Mouse (Mus musculus) splenic B cell, adult 2 months (primary cell): ENCODE results near the gene Usp6nl.
A peak's percentile ranks its signal among the peaks of the same experiment; 100 is the strongest.

Experiments used
- DNase-seq: peaks from one replicate; pipeline ENCODE4 v3.0.0-alpha.2; 2011; ENCODE audit warnings: low read depth, low spot score
- H3K27me3 ChIP-seq: 2 replicates; pipeline ENCODE4 v1.6.1; 2012; ENCODE audit warnings: mild to moderate bottlenecking, low read length, moderate library complexity, mixed read lengths; ENCODE audit not compliant: control insufficient read depth, poor library complexity, insufficient read depth, severe bottlenecking
- H3K36me3 ChIP-seq: 2 replicates; pipeline ENCODE4 v1.6.1; 2012; ENCODE audit warnings: mild to moderate bottlenecking, low read length, moderate library complexity, mixed read lengths; ENCODE audit not compliant: control insufficient read depth, poor library complexity, insufficient read depth, severe bottlenecking

The Usp6nl gene

DNA sequence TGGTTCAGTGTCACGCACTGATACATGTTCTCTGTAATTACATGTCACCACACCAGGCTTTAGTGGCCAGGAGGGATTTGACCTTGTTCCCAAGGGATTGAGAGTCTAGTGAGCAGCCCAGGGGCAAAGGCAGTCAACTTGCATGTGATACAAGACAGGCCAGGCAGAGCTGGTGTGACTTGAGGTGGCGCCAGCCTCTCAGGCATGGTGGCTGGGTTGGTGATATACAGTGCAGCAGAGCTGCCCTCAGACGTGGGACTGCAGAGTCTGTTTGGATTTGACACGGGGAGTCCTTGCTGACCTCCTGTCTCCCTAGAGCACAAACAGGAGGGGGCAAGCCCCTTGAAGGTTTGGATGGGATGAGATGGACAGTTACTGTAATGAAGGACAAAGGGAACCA, 123.4 kb downstream of the Usp6nl start:
- DNase-seq = no peak
- H3K36me3 ChIP-seq = peaks cover 3% of the 10 kb centered on the region; the same call in 1 of the 2 replicates
- no peaks in the 10 kb centered on the region for H3K27me3 ChIP-seq

DNA sequence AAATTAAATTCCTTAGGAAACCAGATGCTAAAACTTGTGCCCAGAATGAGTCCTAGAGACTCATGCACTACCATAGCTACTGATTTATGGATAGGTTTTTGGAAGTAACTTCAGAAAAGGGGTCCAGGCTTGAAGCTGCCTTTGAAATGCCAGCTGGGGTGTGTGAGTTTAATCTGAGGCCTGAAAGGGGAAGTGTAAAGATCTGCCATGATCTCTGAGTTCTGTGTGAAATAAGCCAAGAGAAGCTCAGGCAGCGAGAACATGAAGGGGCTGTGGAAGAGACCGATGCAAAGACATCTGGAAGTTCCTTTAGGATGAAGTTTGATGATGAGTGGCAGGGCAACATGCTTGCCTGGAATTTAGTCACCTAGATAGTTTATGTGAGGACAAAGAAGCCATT, 126.4 kb downstream of the Usp6nl start:
- no peaks in the 10 kb centered on the region for H3K36me3 ChIP-seq
- no peaks in the 10 kb centered on the region for H3K27me3 ChIP-seq
- DNase-seq = no peak

DNA sequence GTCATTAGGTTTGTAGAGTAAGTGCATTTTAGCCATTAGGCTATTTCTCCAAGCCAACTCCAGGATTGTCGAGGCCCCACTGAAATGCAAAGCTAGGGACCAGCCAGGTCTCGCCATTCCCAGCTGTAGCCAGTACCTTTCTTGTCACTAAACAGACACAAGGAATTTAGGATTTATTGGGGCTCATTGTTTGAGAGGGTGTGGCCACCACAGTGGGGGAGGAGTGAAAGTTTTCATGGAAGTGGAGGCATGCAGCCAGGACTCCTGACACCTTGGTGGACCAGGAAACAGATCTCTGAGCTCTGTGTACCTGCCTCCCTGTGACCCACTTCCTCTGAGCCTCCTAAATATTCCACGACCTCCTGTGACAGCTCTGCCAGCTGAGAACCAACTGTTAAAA, 127.2 kb downstream of the Usp6nl start:
- no peaks in the 10 kb centered on the region for H3K36me3 ChIP-seq
- H3K27me3 ChIP-seq = no peaks in the 10 kb centered on the region
- no peak for DNase-seq

DNA sequence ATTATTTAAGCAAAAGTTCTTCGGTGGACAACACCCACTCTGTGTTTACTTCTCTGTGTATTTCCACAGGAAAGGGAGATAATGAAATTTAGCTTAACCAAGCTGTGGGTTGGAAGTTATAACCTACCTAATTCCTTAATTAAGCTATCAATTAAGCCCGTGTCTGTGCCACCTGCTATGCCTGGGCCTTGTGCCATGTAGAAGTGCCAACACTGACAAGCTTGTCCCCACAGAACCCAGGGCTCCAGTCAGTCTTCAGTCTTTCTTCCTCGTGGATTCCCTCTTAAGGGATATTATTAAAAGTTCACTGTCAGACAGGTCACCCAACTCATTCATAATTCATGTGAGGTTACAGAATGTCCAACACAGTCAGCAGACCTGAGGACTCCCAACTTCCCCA, 128.1 kb downstream of the Usp6nl start:
- DNase-seq = no peak
- H3K36me3 ChIP-seq = no peaks in the 10 kb centered on the region
- H3K27me3 ChIP-seq = no peaks in the 10 kb centered on the region

DNA sequence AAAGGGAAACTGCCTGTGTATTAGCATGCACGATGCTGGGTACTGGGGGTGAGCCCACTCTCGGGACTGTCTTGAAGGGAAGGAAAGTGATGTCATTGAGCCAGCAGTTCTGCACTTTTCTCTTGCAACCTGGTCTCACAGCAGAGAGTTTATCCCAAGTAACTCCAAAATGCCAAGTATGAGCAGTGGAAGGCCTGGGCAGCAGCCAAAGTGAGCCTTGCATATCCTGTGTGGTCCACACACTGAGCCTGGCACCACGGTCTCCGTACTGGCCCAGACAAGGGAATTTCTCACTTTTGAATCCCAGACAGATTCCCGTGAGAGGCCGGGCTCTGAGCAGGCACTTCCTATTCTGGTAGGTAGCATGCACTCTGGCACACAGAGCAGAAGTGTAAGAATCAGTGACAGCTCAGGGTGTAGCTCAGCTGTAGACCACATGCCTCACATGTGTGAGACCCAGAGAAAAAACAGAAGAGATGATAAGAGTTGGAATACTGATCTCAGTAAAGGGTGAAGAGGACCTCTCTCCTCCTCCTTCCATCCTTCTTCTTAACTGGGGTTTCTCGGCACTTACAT, 132.6 kb downstream of the Usp6nl start:
- H3K36me3 ChIP-seq = no peaks in the 10 kb centered on the region
- no peak for DNase-seq
- H3K27me3 ChIP-seq = no peaks in the 10 kb centered on the region

DNA sequence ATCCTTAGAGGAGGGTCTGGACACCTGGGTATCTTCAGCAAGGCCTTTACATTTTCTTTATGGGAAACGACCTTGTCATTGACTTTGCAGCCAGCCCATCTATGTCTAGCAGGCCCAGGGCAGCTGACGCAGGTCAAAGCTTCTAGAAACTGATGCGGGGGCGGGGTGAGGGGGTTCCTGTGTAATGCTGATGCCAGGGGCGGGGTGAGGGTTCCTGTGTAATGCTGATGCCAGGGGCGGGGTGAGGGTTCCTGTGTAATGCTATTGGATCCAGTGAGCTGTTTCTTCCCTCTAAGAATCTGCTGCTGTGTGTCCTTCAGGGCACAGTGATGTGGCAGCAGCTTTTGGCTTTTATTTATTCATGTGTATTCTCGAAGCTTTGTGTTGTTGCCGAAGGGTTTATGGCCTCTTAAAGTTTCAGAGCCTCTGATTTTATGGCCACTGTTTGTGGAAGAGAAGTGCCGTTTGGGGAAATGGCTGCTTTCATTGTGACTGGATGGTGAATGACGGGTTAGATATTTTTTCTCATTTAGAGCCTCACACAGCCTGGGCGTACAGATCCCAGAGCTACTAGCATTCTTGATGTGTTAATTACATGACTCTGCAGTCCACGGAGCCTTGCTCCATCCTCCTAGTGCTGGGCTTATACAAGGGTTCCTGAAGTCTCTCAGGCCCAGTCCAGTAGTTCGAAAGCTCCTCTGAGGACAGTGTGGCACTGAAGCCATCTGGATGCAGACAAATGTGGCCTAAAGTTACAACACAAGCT, 137.0 kb downstream of the Usp6nl start:
- Histone ChIP-seq H3K36me3 (no peaks in the 10 kb centered on the region), H3K27me3 (no peaks in the 10 kb centered on the region)
- DNase-seq = no peak

DNA sequence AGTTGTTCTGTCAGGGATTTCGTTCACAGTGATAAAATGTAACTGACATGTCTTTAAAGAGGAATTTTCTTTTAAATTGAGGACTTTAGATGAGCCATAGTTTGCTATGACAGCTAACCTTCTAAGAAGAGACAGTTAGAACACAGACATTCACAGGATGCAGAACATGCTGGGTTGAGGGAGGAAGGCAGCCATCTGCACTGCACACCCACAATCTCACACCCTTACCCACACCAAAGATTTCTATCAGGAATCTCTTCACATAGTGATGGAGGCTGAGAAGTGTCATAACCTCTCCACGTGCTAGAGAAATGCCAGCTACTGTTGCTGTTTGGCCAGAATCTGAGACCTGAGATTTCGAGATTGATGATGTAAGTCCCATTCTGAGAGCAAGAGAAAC, 139.8 kb downstream of the Usp6nl start:
- no peak for DNase-seq
- Histone ChIP-seq H3K27me3 (no peaks in the 10 kb centered on the region), H3K36me3 (no peaks in the 10 kb centered on the region)

DNA sequence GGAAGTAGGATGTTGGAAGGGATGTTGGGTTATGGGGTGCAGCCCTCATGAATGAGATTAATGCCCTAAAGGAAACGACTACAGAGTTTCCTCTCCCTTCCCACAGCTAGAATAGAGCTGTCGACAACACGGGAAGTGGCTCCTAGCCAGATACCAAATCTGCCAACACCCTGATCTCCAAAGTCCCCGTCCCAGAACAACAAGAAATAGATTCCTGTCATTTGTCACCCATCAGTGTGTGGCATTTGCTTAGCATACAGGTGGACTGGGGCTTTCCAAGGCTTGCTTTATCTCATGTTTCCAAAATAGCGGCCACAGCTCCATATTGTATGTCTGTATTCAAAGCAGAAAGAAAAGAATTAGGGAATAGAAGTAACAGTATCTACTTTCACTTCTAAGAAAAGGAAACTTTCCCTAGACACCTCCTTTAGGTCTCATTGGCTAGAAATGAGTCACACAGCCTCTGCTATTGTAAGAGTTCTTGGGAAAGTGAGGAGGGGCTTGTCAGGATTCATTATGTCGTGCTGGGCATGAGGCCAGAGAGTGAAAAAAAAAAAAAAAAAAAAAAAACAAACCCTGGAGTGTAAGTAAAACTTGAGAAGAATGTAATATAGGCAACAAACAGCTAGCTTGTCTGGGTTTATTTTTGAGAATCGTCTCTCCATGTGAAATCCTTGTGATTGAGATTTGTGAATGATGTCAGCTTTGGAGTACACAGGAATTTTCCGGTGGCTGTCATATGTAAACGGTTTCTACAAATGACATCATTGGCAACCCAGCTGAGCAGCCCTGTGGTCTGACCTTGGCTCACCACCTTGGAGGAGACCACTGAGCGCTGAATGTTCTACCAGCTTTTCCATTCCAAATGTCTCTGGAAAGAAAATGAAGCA, 141.6 kb downstream of the Usp6nl start:
- Histone ChIP-seq H3K36me3 (no peaks in the 10 kb centered on the region), H3K27me3 (no peaks in the 10 kb centered on the region)
- DNase-seq = no peak

DNA sequence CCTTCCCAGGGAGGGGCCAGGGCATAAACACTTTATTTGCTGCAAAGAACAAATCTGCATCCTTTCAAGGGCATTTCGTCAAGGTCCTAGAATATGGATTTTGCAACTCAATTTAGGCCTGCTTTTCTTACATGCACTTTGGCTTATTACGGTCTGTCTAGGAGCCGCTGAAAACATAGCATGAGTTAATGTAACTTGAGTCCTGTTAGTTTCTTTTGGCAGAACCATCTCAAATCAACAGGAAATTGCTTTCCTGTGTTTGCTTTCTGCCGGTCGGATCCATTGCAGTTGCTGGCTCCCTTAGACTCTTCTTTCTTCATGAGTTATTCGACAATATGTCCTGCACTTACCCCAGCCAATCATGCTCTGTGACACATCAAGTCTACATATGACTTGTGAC, 143.9 kb downstream of the Usp6nl start:
- Histone ChIP-seq H3K36me3 (no peaks in the 10 kb centered on the region), H3K27me3 (no peaks in the 10 kb centered on the region)
- DNase-seq = no peak

DNA sequence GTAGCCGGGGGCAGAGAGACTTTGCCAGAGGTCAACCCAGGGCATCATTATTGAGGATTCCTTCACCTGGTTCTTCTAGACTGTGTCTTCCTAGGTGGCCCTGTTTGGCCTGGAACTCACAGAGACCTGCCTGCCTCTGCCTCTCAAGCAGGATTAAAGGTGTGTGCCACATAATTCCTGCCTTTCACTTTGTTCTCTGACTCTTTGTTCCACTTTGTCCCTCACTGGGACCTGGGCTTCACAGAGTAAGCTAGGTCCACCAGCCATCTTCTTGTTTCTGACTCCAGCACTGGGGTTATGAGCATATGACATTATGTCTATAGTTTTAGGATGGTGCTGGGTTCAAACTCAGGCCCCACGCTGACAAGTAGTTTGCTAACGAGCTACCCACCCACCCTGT, 144.9 kb downstream of the Usp6nl start:
- Histone ChIP-seq H3K36me3 (no peaks in the 10 kb centered on the region), H3K27me3 (no peaks in the 10 kb centered on the region)
- no peak for DNase-seq

DNA sequence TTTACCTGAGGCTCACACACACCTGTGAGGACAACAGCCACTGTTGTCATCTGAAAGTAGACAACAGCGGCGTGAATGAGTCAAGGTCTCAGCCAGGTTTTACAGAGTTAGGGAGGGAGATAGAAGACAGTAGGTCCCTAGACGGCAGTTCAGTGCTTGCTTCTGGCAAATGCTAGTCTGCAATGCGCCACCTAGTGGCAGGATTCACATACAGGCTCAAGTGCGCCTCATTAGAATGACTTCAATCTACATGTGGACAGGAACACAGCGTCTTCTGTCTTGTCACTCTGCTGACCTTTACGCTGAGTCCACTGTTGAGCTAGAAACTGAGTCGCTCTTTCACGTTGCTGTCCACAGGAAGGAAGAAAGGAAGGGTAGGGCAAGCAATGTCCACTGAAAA, 146.7 kb downstream of the Usp6nl start:
- DNase-seq = peak; percentile 89
- no peaks in the 10 kb centered on the region for H3K27me3 ChIP-seq
- H3K36me3 ChIP-seq = no peaks in the 10 kb centered on the region

DNA sequence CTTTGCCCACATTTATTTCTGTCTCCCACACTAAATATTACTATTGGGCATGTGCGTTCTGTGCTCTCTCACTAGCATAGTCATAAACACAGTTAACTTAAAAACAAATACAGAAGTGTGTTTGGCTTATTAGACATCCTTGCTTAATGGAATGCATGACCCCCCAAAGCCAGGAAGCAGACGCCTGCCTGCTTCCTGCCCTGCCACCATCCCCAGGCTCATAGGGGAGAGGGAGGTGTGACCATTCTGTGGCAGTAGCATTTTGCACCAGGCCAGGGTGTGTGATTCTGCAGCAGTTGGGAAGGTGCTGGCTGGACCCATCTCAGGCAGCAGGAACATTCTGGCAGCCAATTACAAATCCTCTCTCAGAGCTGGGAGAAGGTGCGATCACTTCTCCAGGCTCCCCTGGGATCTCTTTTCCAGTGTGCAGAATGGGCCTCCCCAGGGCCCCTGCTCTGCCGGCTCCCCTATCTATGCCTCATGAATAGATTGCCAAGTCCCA, 148.7 kb downstream of the Usp6nl start:
- Histone ChIP-seq H3K36me3 (no peaks in the 10 kb centered on the region), H3K27me3 (no peaks in the 10 kb centered on the region)
- no peak for DNase-seq

DNA sequence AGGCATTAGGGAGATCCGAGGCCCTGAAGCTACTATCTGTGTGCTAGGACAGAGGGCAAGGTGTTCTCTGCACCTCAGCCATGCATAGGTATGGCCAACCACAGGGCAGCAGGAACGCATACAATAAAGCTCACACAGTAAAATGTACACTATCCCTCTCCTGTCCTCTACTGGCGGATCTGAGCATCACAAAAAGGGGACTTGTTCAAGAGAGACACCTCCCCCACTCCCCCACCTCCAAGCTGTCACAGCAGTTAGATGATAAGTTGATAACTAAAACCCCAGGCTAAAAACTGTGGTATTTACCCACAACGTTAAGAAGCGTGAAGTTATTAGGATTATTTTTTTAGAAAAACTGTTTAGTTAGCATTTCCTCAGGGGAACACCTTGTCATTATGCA, 151.4 kb downstream of the Usp6nl start:
- DNase-seq = no peak
- H3K27me3 ChIP-seq = no peaks in the 10 kb centered on the region
- no peaks in the 10 kb centered on the region for H3K36me3 ChIP-seq

DNA sequence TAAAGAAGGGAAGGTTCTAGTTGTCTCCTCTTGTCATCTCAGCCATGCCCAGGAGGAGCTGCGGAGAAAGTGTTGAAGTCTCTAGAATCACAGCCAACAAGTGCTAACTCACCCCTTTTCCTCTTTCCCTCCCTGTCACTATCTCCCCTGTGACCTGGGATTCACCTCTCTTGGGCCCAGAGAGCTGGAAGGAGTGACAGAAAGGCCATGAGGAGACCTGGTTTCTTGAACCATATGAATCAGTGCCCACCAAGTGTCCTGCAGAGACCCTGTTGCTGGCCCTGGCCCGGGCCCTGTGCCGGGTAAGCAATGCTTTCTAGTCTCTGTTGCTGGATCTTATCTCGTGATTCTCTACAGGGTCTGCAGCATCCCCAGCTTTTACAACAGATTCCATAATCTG, 155.4 kb downstream of the Usp6nl start:
- no peaks in the 10 kb centered on the region for H3K36me3 ChIP-seq
- DNase-seq = no peak
- H3K27me3 ChIP-seq = no peaks in the 10 kb centered on the region

DNA sequence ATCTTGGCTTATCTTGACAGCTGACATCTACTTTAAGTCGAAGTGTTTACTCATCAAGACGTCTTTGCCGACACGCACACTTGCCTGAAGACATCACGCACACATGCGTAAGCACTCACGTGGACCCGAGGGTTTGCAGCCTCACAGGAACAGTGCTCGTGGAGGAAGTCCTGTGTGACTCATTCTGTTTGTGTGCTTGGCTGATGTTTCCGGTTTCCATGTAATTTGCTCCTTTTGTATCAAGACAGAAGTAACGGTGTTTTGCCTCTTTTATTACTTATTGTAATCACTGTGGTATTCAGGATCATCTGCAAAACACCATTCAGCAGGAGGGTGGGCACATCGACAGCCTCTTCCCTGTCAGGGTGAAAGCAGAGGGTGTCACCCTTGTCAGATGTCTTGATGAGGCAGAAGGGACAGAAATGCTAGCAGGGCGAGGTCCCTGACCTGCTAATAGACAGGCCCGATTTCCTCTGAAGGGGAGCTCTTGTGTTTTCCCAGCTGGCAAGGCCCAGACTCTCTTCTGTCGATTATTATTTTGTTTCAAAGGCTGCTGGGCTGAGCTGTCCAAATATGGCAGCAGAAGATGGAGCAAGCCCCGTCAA, 156.0 kb downstream of the Usp6nl start:
- Histone ChIP-seq H3K36me3 (no peaks in the 10 kb centered on the region), H3K27me3 (no peaks in the 10 kb centered on the region)
- peak; percentile 90 for DNase-seq
